Mouse (Mus musculus) G1E-ER4 (cell line): Measurements from ENCODE around the gene Efhb. TPM values are rescaled to one million over a fixed set of nuclear protein-coding genes. Genes with fewer than 3 reads are reported as not detected.

Experiments
- GATA1 ChIP-seq: IDR thresholded peaks from one replicate; pipeline ENCODE4 v1.8.0; 2012; ENCODE audit warnings: low read length, inconsistent platforms
- polyA plus RNA-seq: library from polyadenylated mRNA; stranded (reverse); fragments of >175 nt; gene quantifications from 2 replicates; pipeline ENCODE4 v1.2.3, GENCODE M21; 2012

Gene Efhb
- polyA plus RNA-seq, 1 experiment = not detected

DNA sequence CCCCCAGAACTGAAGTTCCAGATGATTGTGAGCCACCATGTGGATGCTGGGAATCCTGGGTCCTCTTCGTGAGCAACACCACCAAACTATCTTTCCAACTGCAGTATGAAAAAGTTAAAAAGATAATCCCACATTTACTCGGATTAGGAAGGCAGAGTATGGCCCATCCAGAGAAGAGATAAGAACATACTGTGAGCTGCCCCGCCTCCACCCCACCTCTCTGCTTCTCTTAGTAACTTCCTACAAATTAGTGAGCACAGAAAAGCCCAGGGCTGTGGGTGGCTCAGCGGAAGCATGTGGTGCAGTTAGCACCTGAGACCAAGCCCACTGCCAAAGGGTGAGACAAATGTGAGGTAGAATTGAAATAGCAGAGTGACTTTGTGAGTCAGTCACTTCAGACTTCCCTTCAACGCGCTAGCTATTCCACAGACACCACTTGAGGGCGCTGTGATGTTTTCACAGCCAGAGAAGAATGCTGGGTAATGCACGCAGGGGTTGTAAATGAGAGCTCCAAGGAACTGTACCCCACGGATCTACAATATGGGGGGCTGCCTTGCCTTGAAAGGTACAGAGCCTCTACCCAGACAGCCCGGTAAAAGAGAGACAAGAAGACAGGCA, 60.3 kb downstream of the Efhb start:
- no peak for TF ChIP-seq GATA1

- no peak for TF ChIP-seq GATA1
Observed at GRCm38 (mm10) chr17:53393201-53393600, 69.9 kb downstream of the Efhb start.

DNA sequence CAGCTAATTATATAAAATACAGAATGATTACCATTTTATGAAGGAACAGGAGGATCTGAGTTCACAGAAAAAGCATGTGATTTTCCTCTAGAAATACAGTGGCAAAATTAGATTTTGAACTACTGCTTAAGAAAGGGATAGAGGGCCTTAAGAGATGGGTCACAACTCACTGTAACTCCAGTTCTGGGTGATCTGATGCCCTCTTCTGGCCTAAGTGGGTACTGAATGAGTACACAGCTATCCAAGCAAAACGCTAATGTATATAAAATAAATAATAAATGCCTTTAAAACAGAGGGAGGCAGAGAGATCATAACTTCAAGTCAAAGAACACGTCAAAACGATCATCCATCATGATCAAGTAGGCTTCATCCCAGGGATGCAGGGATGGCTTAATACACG, 73.6 kb downstream of the Efhb start:
- TF ChIP-seq GATA1 = no peak

DNA sequence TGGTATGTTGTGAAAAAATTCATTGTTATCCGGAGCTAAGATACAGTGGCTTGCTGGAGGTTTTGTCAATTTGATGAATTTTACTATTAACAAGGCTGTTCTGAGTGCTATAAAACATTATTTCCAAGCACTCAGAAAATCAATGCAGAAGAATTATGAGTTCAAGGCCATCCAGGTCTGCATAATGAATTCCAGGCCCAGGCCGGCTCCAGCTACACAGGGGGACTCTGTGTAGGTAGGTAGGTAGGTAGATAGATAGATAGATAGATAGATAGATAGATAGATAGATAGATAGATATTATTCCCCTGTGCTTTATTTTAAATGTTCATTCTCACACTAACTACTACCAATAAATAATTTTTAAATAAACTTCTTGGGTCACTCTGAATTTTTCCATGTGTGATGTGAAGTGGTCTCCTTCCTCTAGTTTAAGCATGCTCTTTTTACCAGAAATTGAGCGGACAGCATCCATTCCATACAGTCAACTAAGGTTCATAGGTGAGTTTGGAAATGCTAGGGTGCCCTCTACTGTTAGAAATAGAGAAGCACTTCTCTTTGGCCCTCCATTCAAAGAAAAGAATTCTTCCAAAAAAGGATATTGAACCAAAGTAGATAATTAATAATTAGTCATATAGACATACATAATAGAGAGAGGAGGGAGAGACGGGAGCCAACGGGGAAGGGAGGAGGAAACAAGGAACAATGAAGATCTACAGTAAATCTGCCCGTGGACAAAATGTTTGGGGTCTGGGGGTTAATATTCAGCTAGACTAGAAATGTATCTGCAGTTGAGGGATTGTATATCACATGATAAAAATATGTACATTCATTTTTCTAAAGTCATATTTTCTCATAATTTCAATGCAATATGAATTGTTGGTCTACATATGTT, 75.3 kb downstream of the Efhb start:
- no peak for TF ChIP-seq GATA1

DNA sequence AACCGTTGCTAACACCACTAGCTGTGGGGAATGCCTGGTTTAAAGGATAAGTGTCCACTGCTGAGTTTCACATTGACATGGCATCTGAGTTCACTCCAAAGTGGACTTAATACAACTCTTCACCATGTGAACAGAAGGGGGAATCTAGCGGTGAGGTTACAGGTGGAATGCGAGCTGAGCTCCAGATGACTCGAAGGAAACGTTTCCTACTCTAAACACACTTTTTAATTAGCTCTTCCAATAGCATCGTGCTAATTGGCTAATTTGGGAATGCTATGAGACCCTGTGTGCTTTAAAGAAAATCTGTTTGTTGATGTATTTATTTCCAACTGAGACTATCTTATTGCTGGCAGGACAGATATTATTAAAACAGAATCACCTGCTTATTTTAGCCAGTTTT, 76.3 kb downstream of the Efhb start:
- no peak for TF ChIP-seq GATA1

- TF ChIP-seq GATA1 = no peak
Observed at GRCm38 (mm10) chr17:53364111-53364510, 99.0 kb downstream of the Efhb start.

Other genes with a start within 250 kb of the Efhb start
- gene Rab5a, start 15.9 kb upstream of the Efhb start, polyA plus RNA-seq = 10.4 and 16.5 TPM in 2 replicates
- not detected in 2 replicates for gene Pp2d1, start 76.1 kb upstream of the Efhb start, polyA plus RNA-seq
- gene Kat2b, start 103.5 kb upstream of the Efhb start, polyA plus RNA-seq = 2.1 and 3.3 TPM in 2 replicates
- 36.5 and 49.8 TPM in 2 replicates for gene Sgo1, start 226.0 kb upstream of the Efhb start, polyA plus RNA-seq